Mouse (Mus musculus) heart, embryonic 16.5 days (tissue): ENCODE results near the gene Smap2. TPM values are rescaled to one million over a fixed set of nuclear protein-coding genes. Genes with fewer than 3 reads are reported as not detected.
A peak's percentile ranks its signal among the peaks of the same experiment; 100 is the strongest.

Experiments
- ATAC-seq: fragments of 200-750 bp; cut with Nextera tagmentation; replicated peaks from 2 replicates; pipeline ENCODE4 v1.8.0; 2017; ENCODE audit warnings: moderate number of reproducible peaks; ENCODE audit not compliant: insufficient read depth, low FRiP score; ENCODE audit errors: extremely low read depth
- H3K27ac ChIP-seq: fragments of 300-500 bp; sonication (generic); 2 replicates; pipeline ENCODE4 v1.5.1; 2014; ENCODE audit warnings: mild to moderate bottlenecking, low read length, control low read depth, moderate library complexity
- H3K27me3 ChIP-seq: fragments of 300-500 bp; sonication (generic); 2 replicates; pipeline ENCODE4 v1.6.1; 2014; ENCODE audit warnings: low read length, mixed read lengths; ENCODE audit not compliant: control insufficient read depth, insufficient read depth
- H3K36me3 ChIP-seq: fragments of 300-500 bp; sonication (generic); 2 replicates; pipeline ENCODE4 v1.6.1; 2014; ENCODE audit not compliant: control insufficient read depth, insufficient read depth
- H3K4me1 ChIP-seq: fragments of 300-500 bp; sonication (generic); 2 replicates; pipeline ENCODE4 v1.6.1; 2014; ENCODE audit warnings: low read length, mixed read lengths; ENCODE audit not compliant: control insufficient read depth, insufficient read depth
- H3K4me2 ChIP-seq: fragments of 300-500 bp; sonication (generic); 2 replicates; pipeline ENCODE4 v1.6.1; 2014; ENCODE audit warnings: low read depth, mild to moderate bottlenecking, control low read depth, low read length
- H3K4me3 ChIP-seq: fragments of 300-500 bp; sonication (generic); 2 replicates; pipeline ENCODE4 v1.5.1; 2014; ENCODE audit warnings: mild to moderate bottlenecking, control low read depth, low read length
- H3K9ac ChIP-seq: fragments of 300-500 bp; sonication (generic); 2 replicates; pipeline ENCODE4 v1.6.1; 2014; ENCODE audit warnings: low read length, control low read depth
- H3K9me3 ChIP-seq: fragments of 300-500 bp; sonication (generic); replicated peaks from 2 replicates; pipeline ENCODE4 v1.6.1; 2016; ENCODE audit warnings: low read length; ENCODE audit not compliant: control insufficient read depth
- WGBS: fragments of 180-500 bp; shearing (Covaris S2); extraction: QIAGEN DNeasy Blood & Tissue Kit; methylation state at CpG from one replicate; pipeline ENCODE4 v1.1.7; 2014; 5-methylcytosine and 5-hydroxymethylcytosine counted together
- polyA plus RNA-seq: library from polyadenylated mRNA; unstranded; fragments of >200 nt; fragmentation: Nextera tagmentation; extraction: Ambion mirVana; gene quantifications from 2 replicates; pipeline ENCODE4 v1.2.1, GENCODE M21; 2015

Gene Smap2
- polyA plus RNA-seq, 1 experiment from 2014 or later, result 12.4 TPM

- WGBS, result 80% methylated on average over 11 of the region's 11 CpGs
- no peaks in the 10 kb centered on the region for H3K9me3 ChIP-seq
- ATAC-seq, result no peak
- H3K4me3 ChIP-seq, result no peak overlapping the region
- no peak overlapping the region for H3K4me2 ChIP-seq
- no peak overlapping the region for H3K9ac ChIP-seq
- peaks cover 22% of the 10 kb centered on the region for H3K36me3 ChIP-seq
- H3K27ac ChIP-seq, result peak overlapping the region; percentile 59
- H3K27me3 ChIP-seq, result no peaks in the 10 kb centered on the region
- H3K4me1 ChIP-seq, result no peaks in the 10 kb centered on the region
These were observed 42.2 kb downstream of the Smap2 start for GRCm38 (mm10) chr4:120974711-120975427.

GRCm38 (mm10) chr4:120971842-120972241 lies 45.2 kb downstream of the Smap2 start:
- Histone ChIP-seq H3K9ac (no peak overlapping the region), H3K27ac (no peak overlapping the region), H3K4me3 (no peak overlapping the region), H3K4me2 (no peak overlapping the region), H3K9me3 (no peaks in the 10 kb centered on the region), H3K36me3 (peaks cover 23% of the 10 kb centered on the region), H3K27me3 (no peaks in the 10 kb centered on the region), H3K4me1 (no peaks in the 10 kb centered on the region)
- no peak for ATAC-seq
- 93% methylated on average over 8 of the region's 8 CpGs for WGBS

GRCm38 (mm10) chr4:120969382-120970146 lies 47.5 kb downstream of the Smap2 start:
- Histone ChIP-seq H3K4me1 (peaks cover 3% of the 10 kb centered on the region; the same call in 1 of the 2 replicates), H3K36me3 (peaks cover 23% of the 10 kb centered on the region), H3K9me3 (no peaks in the 10 kb centered on the region)

GRCm38 (mm10) chr4:120968486-120968885 lies 48.6 kb downstream of the Smap2 start:
- H3K4me2 ChIP-seq, result no peak overlapping the region
- peaks cover 3% of the 10 kb centered on the region; the same call in 1 of the 2 replicates for H3K4me1 ChIP-seq
- H3K4me3 ChIP-seq, result no peak overlapping the region
- WGBS, result 92% methylated on average over 9 of the region's 9 CpGs
- H3K27ac ChIP-seq, result no peak overlapping the region
- no peak overlapping the region for H3K9ac ChIP-seq
- no peaks in the 10 kb centered on the region for H3K9me3 ChIP-seq
- peaks cover 21% of the 10 kb centered on the region for H3K36me3 ChIP-seq
- no peak for ATAC-seq
- no peaks in the 10 kb centered on the region for H3K27me3 ChIP-seq

More at GRCm38 (mm10) chr4:120969382-120970146, 47.5 kb downstream of the Smap2 start:
- no peak for ATAC-seq
- H3K27me3 ChIP-seq, result no peaks in the 10 kb centered on the region
- H3K4me3 ChIP-seq, result no peak overlapping the region
- 83% methylated on average over 5 of the region's 5 CpGs for WGBS
- no peak overlapping the region for H3K4me2 ChIP-seq
- H3K9ac ChIP-seq, result no peak overlapping the region
- H3K27ac ChIP-seq, result no peak overlapping the region

- H3K4me1 ChIP-seq, result peaks cover 7% of the 10 kb centered on the region
- no peak overlapping the region for H3K9ac ChIP-seq
- no peak overlapping the region for H3K4me3 ChIP-seq
- no peak overlapping the region for H3K27ac ChIP-seq
- H3K4me2 ChIP-seq, result no peak overlapping the region
- H3K9me3 ChIP-seq, result no peaks in the 10 kb centered on the region
- H3K36me3 ChIP-seq, result no peaks in the 10 kb centered on the region
- 79% methylated on average over 1 of the region's 1 CpGs for WGBS
- no peak for ATAC-seq
- no peaks in the 10 kb centered on the region for H3K27me3 ChIP-seq
These were observed 61.5 kb downstream of the Smap2 start for GRCm38 (mm10) chr4:120955586-120955985.

DNA sequence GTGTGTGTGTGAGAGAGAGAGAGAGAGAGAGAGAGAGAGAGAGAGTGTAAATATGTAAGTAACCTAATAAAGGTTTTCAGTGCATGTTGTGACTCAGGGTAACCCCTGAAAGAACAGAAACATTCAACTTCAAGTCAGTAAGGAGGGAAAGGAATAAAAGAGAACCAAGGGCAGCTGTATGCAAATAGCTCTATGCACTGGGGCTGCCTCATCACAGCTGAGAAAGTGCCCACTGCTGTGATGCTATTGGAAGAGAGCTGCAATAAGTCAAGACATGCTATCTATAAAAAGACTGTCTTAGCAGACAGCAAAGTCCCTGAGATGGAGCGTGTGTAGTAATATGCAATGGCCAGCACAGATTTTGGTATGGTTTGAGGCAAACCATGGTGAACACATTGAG lies 63.4 kb downstream of the Smap2 start:
- Histone ChIP-seq H3K4me3 (no peak overlapping the region), H3K4me2 (no peak overlapping the region), H3K9me3 (no peaks in the 10 kb centered on the region), H3K4me1 (peaks cover 8% of the 10 kb centered on the region), H3K36me3 (no peaks in the 10 kb centered on the region), H3K27ac (no peak overlapping the region), H3K9ac (no peak overlapping the region), H3K27me3 (no peaks in the 10 kb centered on the region)
- ATAC-seq, result no peak
- WGBS, result 68% methylated on average over 1 of the region's 1 CpGs

DNA sequence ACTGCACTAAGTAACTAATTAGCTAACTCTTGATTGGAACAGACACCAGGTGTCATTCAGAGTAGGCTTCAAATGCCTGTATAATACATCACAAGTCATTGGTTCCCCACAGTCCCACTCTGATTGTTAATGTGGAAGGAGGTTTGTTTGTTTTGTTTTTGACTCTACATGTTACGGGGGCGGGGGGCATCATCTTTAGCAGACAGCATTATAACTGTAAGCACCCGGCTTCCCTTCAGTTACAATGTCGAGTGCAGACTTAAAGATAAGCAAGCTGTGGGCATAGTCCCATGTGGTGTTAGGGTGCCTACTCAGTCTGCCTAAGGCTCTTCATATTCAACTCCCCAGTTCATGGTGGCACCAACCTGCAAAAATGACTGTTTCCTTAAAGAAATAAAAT lies 64.0 kb downstream of the Smap2 start:
- no peaks in the 10 kb centered on the region for H3K27me3 ChIP-seq
- 53% methylated on average over 4 of the region's 4 CpGs for WGBS
- no peak overlapping the region for H3K4me3 ChIP-seq
- H3K9me3 ChIP-seq, result no peaks in the 10 kb centered on the region
- 0 out of 2 replicates have a peak overlapping the region, but pooled peaks have one; percentile 25 for H3K27ac ChIP-seq
- peaks cover 8% of the 10 kb centered on the region for H3K4me1 ChIP-seq
- H3K4me2 ChIP-seq, result no peak overlapping the region
- peaks cover 3% of the 10 kb centered on the region; the same call in 1 of the 2 replicates for H3K36me3 ChIP-seq
- H3K9ac ChIP-seq, result no peak overlapping the region
- no peak for ATAC-seq

GRCm38 (mm10) chr4:120952163-120952562 lies 64.9 kb downstream of the Smap2 start:
- Histone ChIP-seq H3K9me3 (no peaks in the 10 kb centered on the region), H3K27ac (peak overlapping the region; percentile 93), H3K9ac (peak overlapping the region; percentile 96), H3K4me1 (peaks cover 8% of the 10 kb centered on the region), H3K4me2 (peak overlapping the region; percentile 93), H3K27me3 (no peaks in the 10 kb centered on the region), H3K4me3 (peak overlapping the region; percentile 92), H3K36me3 (peaks cover 6% of the 10 kb centered on the region)
- ATAC-seq, result no peak; the same call in 1 of the 2 replicates
- WGBS, result 30% methylated on average over 6 of the region's 6 CpGs

DNA sequence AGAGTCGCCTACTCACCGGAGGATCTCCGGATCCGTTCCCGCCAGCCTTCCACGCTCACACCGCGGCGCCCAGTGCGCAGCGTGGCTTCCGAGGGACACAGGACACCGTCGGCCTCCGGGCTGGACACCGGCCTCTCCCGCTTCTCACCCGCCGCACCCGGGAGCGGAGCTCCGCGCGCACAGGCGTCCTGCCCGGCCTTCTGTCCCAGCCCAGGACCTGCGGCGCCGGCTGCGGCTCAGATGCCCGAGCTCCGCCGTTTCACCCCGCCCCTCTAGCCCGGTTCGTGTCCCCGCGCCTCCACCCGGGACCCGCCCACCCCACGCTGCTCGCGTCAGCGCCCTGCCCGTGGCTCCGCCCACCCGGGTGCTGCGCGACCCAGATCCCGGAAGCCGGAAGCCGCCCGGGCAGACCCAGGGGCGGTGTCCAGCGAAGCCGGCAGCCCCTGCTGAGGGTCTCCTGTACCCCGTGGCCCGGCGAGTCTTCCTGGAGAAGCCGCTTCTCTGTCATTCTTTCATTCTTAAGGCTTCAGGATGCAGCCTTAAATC lies 65.5 kb downstream of the Smap2 start, which contains the start of gene Zfp69:
Gene Zfp69, minus strand, starts transcription at position 272 of the 546 bp plus-strand sequence.
- H3K9me3 ChIP-seq, result no peaks in the 10 kb centered on the region
- H3K27me3 ChIP-seq, result no peaks in the 10 kb centered on the region
- under 1% methylated on average over 54 of the region's 60 CpGs for WGBS

More for the DNA sequence above, 65.5 kb downstream of the Smap2 start, which contains the start of gene Zfp69:
- H3K9ac ChIP-seq, result peak within 1 kb of the TSS; percentile 96
- peak; percentile 95 for ATAC-seq
- peak within 1 kb of the TSS; percentile 93 for H3K4me2 ChIP-seq
- H3K4me1 ChIP-seq, result peaks cover 8% of the 10 kb centered on the region
- H3K36me3 ChIP-seq, result peaks cover 11% of the 10 kb centered on the region
- H3K4me3 ChIP-seq, result peak within 1 kb of the TSS; percentile 92
- H3K27ac ChIP-seq, result peak within 1 kb of the TSS; percentile 93
